Comparison of ENCODE assay signal across 1 mouse cellular context in the genomic region with DNA sequence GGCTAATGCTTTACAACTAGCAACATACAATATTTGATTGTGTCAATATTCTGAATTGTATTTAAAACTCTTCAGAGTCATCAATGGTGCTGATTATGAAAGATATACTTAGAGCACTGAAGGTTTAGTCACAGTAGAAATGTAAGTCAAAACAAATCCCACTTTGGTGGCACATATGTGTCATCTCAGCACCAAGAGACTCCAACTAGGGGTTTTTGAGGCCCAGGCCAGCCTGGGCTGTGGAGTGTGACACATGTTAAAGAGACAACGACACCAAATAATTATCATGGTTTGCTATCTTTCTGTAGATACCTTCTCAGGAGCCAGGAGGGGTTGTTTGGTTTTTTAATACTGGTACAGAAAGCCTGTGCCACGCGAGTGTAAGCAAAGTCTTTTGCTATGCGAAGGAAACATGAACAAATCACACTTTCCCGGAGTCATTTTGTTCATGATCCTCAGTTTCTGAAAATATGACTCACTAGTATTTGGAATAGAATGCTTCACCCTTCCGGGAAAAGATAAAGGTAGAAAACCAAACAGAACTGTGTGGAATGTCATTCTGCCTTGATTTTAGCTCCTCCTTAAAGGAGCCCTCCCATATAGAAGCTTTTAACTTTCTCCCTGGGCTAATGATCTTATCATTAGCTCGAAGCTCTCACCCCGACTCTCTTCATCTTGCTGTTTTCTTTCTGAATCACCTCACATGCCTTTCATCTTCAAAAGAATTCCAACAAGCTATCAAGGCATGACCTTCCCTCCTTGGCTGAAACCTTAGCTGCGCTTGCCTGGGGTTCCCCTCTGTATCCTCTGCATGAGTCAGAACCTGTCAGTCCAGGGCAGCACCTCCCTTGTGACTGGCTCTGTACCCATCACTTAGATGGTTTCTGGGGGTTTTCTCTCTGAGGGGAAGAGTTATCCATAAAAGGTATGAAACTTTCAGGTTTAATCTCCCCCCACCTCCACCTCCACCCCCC.
TF ChIP-seq lines count a peak whose summit lies in the region.

No protein-coding gene starts in this region.

TF ChIP-seq in CH12.LX, 34 proteins besides CTCF, POLR2A, EP300 and RAD21 (continued from another document):
- TF ChIP-seq ETS1 (conservative IDR thresholded peaks at IDR 0.05; ENCODE audit: low read depth, low read length) (peak; percentile 83), TBP (conservative IDR thresholded peaks at IDR 0.05; ENCODE audit: low read depth, low read length) (no peak), USF1 (IDR thresholded peaks at IDR 0.05; ENCODE audit: low read depth, low read length) (no peak), ZMIZ1 (IDR thresholded peaks at IDR 0.05; ENCODE audit: low read depth, low read length) (no peak), PAX5 (IDR thresholded peaks at IDR 0.05; ENCODE audit: low read length) (no peak), MAX (IDR thresholded peaks at IDR 0.05; ENCODE audit: low read length) (0 out of 2 replicates have a peak, but pooled peaks have one; percentile 20), IRF4 (IDR thresholded peaks at IDR 0.05; ENCODE audit: low read depth, low read length) (peak; percentile 71; the same call in 1 of the 2 replicates), SMC3 (IDR thresholded peaks at IDR 0.05; ENCODE audit: low read depth, low read length) (no peak), CHD1 (IDR thresholded peaks at IDR 0.05; ENCODE audit: low read depth, low read length) (no peak), MEF2A (IDR thresholded peaks at IDR 0.05; ENCODE audit: borderline replicate concordance, low read depth, low read length) (peak; percentile 68; the same call in 1 of the 2 replicates), UBTF (IDR thresholded peaks at IDR 0.05; ENCODE audit: low read depth, low read length) (no peak), POLR2AphosphoS2 (IDR thresholded peaks at IDR 0.05; ENCODE audit: low read depth, low read length) (no peak), RCOR1 (conservative IDR thresholded peaks at IDR 0.05; ENCODE audit: low read depth, low read length) (peak; percentile 10; the same call in 1 of the 2 replicates), USF2 (conservative IDR thresholded peaks at IDR 0.05; ENCODE audit: low read depth, low read length) (no peak), HCFC1 (IDR thresholded peaks at IDR 0.05; ENCODE audit: low read depth, low read length) (no peak), JUND (conservative IDR thresholded peaks at IDR 0.05; ENCODE audit: low read depth, low read length) (no peak; the same call in 1 of the 2 replicates), NRF1 (IDR thresholded peaks at IDR 0.05; ENCODE audit: low read depth, low read length) (peak; percentile 65), BHLHE40 (IDR thresholded peaks at IDR 0.05; ENCODE audit: low read depth, low read length) (peak; percentile 57)
TF ChIP-seq in CH12.LX: peak in this region for 7.
